Mouse (Mus musculus) thymus, adult 2 months (tissue): ENCODE measurements around the gene Gm10961.

ENCODE experiments used
- CTCF ChIP-seq: fragments of 200-500 bp; IDR thresholded peaks from 2 replicates; pipeline ENCODE4 v1.5.1; 2012; ENCODE audit warnings: mild to moderate bottlenecking, control low read depth, low read length, moderate library complexity, borderline replicate concordance; ENCODE audit not compliant: control insufficient read depth, poor library complexity, insufficient read depth; ENCODE audit errors: extremely low read depth
- POLR2A ChIP-seq: fragments of 200-500 bp; IDR thresholded peaks from 2 replicates; pipeline ENCODE4 v1.6.1; 2012; ENCODE audit warnings: mild to moderate bottlenecking, low read length, control low read depth, moderate library complexity; ENCODE audit not compliant: control insufficient read depth, poor library complexity, insufficient read depth; ENCODE audit errors: extremely low read depth

GRCm38 (mm10) chr3:107594662-107595263 lies 36.4 kb upstream of the Gm10961 start, which contains the start of gene Alx3:
- TF ChIP-seq CTCF (no peak), POLR2A (no peak)
